Mouse (Mus musculus): ENCODE measurements around the gene Gria1. TPM values are rescaled to one million over a fixed set of nuclear protein-coding genes. Genes with fewer than 3 reads are reported as not detected.
A peak's percentile ranks its signal among the peaks of the same experiment; 100 is the strongest.

Gene Gria1
- polyA plus RNA-seq, 1 experiment from 2014 or later = 5.3 TPM

DNA sequence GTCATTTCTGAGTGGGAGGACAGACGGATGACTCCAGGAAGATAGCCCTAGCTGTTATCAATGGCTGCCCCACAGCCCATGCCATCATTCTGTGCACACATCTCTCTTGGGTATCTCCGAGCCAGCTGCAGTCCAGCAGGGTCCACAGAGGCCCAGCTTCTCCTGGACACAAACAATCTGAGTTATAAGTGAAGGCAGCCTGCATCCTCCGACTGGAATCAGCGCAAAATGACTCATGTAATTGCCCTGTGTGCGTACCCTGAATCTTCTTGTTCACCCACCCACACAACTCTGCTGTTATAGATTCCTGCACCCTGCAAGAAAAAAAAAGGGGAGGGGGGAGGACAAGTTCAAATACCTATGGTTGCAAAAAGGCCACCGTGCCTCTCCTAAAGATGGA, 576 bp upstream of the Gria1 start:
- Histone ChIP-seq H3K4me3 (ENCODE audit: low read length) (no peak overlapping the region), H3K36me3 (ENCODE audit: control insufficient read depth, insufficient read depth) (no peaks in the 10 kb centered on the region), H3K4me1 (ENCODE audit: control insufficient read depth, insufficient read depth, low read length) (peaks cover 25% of the 10 kb centered on the region), H3K9me3 (replicated peaks; ENCODE audit: control insufficient read depth, low read length) (no peaks in the 10 kb centered on the region), H3K27ac (ENCODE audit: low read length) (no peak overlapping the region), H3K9ac (ENCODE audit: low read length) (no peak overlapping the region), H3K27me3 (ENCODE audit: control insufficient read depth, insufficient read depth, low read length) (no peaks in the 10 kb centered on the region), H3K4me2 (ENCODE audit: low read depth, low read length) (no peak overlapping the region)
- no peak for ATAC-seq (replicated peaks; ENCODE audit: extremely low read depth, insufficient read depth, low FRiP score)
- 83% methylated on average over 6 of the region's 6 CpGs for WGBS

DNA sequence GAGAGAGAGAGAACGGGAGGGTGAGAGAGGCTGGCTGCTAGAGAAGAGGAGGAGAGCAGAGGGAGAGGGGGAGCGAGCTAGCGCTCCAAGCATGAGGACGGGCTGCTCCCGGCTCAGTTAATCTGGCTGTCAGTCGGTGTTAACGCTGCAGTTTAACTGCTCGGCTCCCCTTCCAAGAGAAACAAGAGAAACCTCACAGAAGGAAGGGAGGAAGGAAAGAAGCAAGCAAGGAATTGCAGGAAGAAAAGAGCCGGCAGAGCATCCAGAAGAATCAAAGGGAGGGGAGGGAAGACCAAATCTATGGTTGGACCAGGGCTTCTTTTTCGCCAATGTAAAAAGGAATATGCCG, 478 bp downstream of the Gria1 start:
- Histone ChIP-seq H3K4me3 (ENCODE audit: low read length) (peak overlapping the region; percentile 47), H3K36me3 (ENCODE audit: control insufficient read depth, insufficient read depth) (no peaks in the 10 kb centered on the region), H3K9ac (ENCODE audit: low read length) (peak overlapping the region; percentile 61), H3K4me2 (ENCODE audit: low read depth, low read length) (peak overlapping the region; percentile 60), H3K4me1 (ENCODE audit: control insufficient read depth, insufficient read depth, low read length) (peaks cover 18% of the 10 kb centered on the region), H3K27me3 (ENCODE audit: control insufficient read depth, insufficient read depth, low read length) (no peaks in the 10 kb centered on the region), H3K9me3 (replicated peaks; ENCODE audit: control insufficient read depth, low read length) (no peaks in the 10 kb centered on the region), H3K27ac (ENCODE audit: low read length) (no peak overlapping the region)
- WGBS = 2% methylated on average over 10 of the region's 11 CpGs
- no peak; the same call in 1 of the 2 replicates for ATAC-seq (replicated peaks; ENCODE audit: extremely low read depth, insufficient read depth, low FRiP score)

DNA sequence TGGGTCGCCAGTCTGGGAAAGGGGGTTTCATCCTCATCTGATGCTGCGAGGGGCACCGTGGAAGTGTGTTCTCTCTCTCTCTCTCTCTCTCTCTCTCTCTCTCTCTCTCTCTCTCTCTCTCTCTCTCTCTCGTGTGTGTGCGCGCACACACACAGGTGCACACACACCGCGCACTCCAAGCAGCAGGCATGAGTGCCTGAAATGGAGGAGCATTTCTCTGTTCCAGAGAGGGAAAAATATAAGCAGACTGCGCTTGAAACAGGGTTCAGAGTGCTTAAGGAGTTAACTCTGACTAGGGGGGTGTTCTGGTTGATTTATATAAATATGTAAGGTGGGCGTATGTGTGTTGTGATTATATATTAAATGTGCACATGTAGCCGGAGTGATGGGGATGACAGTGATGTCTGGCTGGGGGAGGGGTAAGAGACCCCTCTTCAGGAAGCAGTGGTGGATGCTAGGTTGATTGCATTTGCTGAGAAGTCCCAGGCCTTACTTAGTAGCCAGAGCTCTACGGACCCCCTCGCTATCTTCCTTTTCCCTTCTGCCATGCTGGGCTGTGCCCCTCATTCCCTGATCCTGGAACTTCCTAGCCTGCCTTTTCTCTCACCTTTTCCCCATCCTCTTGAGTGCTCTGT, 1.2 kb downstream of the Gria1 start:
- H3K4me2 ChIP-seq (ENCODE audit: low read depth, low read length) = peak overlapping the region; percentile 60
- ATAC-seq (replicated peaks; ENCODE audit: extremely low read depth, insufficient read depth, low FRiP score) = no peak
- peak overlapping the region; percentile 61 for H3K9ac ChIP-seq (ENCODE audit: low read length)
- no peaks in the 10 kb centered on the region for H3K36me3 ChIP-seq (ENCODE audit: control insufficient read depth, insufficient read depth)
- WGBS = 35% methylated on average over 13 of the region's 13 CpGs
- peaks cover 15% of the 10 kb centered on the region for H3K4me1 ChIP-seq (ENCODE audit: control insufficient read depth, insufficient read depth, low read length)
- no peak overlapping the region for H3K27ac ChIP-seq (ENCODE audit: low read length)
- no peaks in the 10 kb centered on the region for H3K9me3 ChIP-seq (replicated peaks; ENCODE audit: control insufficient read depth, low read length)
- H3K27me3 ChIP-seq (ENCODE audit: control insufficient read depth, insufficient read depth, low read length) = no peaks in the 10 kb centered on the region
- peak overlapping the region; percentile 47 for H3K4me3 ChIP-seq (ENCODE audit: low read length)

DNA sequence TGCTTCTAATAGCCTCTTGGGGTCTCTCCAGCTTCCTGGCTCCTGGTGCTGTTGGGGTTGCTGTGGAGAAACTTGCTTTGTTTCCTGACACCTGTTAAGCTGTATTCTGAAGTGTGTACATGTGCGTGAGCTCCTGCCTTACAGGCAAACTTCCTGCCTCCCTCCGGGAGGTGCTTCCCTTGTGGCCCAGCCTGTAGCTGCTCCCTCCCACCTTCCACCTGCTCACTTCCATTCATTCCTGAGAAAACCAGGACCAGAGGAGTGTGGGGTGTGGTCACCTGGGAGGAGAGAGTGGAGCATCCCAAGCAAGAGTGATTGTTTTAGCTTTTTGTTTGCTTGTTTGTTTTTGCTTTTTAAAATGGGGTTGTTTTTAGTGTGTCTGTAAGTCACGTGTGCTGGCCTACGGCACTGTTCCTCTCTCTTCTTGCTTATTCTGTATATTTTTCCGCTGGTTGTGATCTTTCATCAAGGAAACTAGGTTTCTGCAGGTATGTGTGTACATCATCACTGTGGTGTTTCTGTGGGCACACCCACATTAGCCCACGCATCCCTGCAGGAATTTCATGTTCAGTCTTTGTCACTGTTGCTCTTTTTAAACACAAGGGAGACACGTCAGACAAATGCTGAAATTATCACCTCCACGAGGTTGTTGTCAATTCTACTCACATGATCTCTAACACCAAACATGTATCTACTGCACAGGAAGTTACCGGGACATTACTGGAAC, 2.4 kb downstream of the Gria1 start:
- WGBS = 61% methylated on average over 9 of the region's 9 CpGs
- ATAC-seq (replicated peaks; ENCODE audit: extremely low read depth, insufficient read depth, low FRiP score) = no peak
- H3K27ac ChIP-seq (ENCODE audit: low read length) = no peak overlapping the region
- no peaks in the 10 kb centered on the region for H3K36me3 ChIP-seq (ENCODE audit: control insufficient read depth, insufficient read depth)
- H3K27me3 ChIP-seq (ENCODE audit: control insufficient read depth, insufficient read depth, low read length) = no peaks in the 10 kb centered on the region
- no peak overlapping the region for H3K4me3 ChIP-seq (ENCODE audit: low read length)
- H3K9me3 ChIP-seq (replicated peaks; ENCODE audit: control insufficient read depth, low read length) = no peaks in the 10 kb centered on the region
- no peak overlapping the region for H3K9ac ChIP-seq (ENCODE audit: low read length)
- peaks cover 9% of the 10 kb centered on the region for H3K4me1 ChIP-seq (ENCODE audit: control insufficient read depth, insufficient read depth, low read length)
- peak overlapping the region; percentile 60; the same call in 1 of the 2 replicates for H3K4me2 ChIP-seq (ENCODE audit: low read depth, low read length)

DNA sequence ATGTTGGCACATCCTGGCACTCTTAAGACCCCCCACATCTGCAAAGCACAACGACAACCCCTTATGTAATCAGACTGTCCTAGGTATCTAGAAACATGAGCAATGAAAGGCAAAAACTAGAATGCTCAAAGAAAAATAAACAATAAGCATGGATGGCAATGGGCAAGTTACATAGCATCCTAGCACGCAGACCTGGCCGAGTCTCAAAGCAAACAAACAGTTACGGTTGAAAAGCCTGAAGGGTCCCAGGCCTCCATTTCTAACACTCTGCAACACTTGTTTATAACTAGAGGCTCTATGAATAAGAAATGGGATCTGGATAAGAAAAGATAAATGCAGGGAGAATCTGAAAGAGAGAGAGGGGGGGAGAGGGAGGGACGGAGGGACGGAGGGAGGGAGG, 3.2 kb downstream of the Gria1 start:
- Histone ChIP-seq H3K4me3 (ENCODE audit: low read length) (no peak overlapping the region), H3K4me2 (ENCODE audit: low read depth, low read length) (no peak overlapping the region), H3K27me3 (ENCODE audit: control insufficient read depth, insufficient read depth, low read length) (no peaks in the 10 kb centered on the region), H3K36me3 (ENCODE audit: control insufficient read depth, insufficient read depth) (no peaks in the 10 kb centered on the region), H3K9me3 (replicated peaks; ENCODE audit: control insufficient read depth, low read length) (no peaks in the 10 kb centered on the region), H3K4me1 (ENCODE audit: control insufficient read depth, insufficient read depth, low read length) (peaks cover 8% of the 10 kb centered on the region), H3K9ac (ENCODE audit: low read length) (no peak overlapping the region), H3K27ac (ENCODE audit: low read length) (no peak overlapping the region)
- ATAC-seq (replicated peaks; ENCODE audit: extremely low read depth, insufficient read depth, low FRiP score) = no peak
- 62% methylated on average over 6 of the region's 6 CpGs for WGBS

DNA sequence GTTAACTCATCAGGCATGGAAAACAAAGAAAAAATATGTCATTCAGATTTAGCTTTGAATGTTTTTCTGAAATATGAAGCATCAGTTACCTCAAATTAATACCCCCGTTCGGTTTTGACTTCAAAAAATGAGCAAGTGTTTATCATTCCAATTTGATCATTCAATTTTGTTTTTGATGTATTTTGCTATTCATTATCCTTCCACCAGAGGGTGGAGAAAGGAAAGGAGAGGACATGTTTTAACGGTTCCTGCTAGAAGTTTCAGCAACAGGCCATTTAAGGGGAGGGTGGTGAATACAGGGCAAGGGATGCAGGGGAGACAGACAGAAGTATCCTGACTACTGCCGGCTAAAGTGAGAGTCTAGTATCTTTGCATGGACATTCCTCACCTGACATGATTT, 7.3 kb downstream of the Gria1 start:
- no peaks in the 10 kb centered on the region for H3K27me3 ChIP-seq (ENCODE audit: control insufficient read depth, insufficient read depth, low read length)
- no peak overlapping the region for H3K9ac ChIP-seq (ENCODE audit: low read length)
- no peak overlapping the region for H3K4me2 ChIP-seq (ENCODE audit: low read depth, low read length)
- no peak for ATAC-seq (replicated peaks; ENCODE audit: extremely low read depth, insufficient read depth, low FRiP score)
- H3K27ac ChIP-seq (ENCODE audit: low read length) = no peak overlapping the region
- H3K4me1 ChIP-seq (ENCODE audit: control insufficient read depth, insufficient read depth, low read length) = peaks cover 8% of the 10 kb centered on the region
- 65% methylated on average over 4 of the region's 4 CpGs for WGBS
- no peaks in the 10 kb centered on the region for H3K36me3 ChIP-seq (ENCODE audit: control insufficient read depth, insufficient read depth)
- no peak overlapping the region for H3K4me3 ChIP-seq (ENCODE audit: low read length)
- H3K9me3 ChIP-seq (replicated peaks; ENCODE audit: control insufficient read depth, low read length) = no peaks in the 10 kb centered on the region

DNA sequence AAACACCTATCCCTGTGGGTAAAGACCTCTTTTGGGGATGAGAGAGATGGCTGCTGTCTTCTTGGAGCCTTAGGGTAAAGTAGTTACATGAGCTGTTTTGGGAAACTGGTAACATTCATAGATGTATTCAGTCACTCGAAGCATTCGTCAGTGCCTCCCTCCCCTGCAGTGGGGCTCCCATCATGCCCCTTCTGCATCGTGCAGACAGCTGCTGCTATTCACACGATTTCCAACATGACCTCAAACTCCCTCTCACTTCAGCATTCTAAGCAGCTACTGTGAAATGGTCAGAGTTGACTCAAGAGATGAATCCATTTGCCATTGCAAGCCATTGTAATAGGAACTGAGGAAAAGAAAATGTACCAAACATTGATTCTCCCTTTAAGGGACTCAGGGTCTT, 11.2 kb downstream of the Gria1 start:
- H3K4me2 ChIP-seq (ENCODE audit: low read depth, low read length) = no peak overlapping the region
- H3K4me3 ChIP-seq (ENCODE audit: low read length) = no peak overlapping the region
- H3K27ac ChIP-seq (ENCODE audit: low read length) = no peak overlapping the region
- H3K9me3 ChIP-seq (replicated peaks; ENCODE audit: control insufficient read depth, low read length) = no peaks in the 10 kb centered on the region
- no peaks in the 10 kb centered on the region for H3K36me3 ChIP-seq (ENCODE audit: control insufficient read depth, insufficient read depth)
- peaks cover 5% of the 10 kb centered on the region for H3K4me1 ChIP-seq (ENCODE audit: control insufficient read depth, insufficient read depth, low read length)
- H3K9ac ChIP-seq (ENCODE audit: low read length) = no peak overlapping the region
- ATAC-seq (replicated peaks; ENCODE audit: extremely low read depth, insufficient read depth, low FRiP score) = no peak
- H3K27me3 ChIP-seq (ENCODE audit: control insufficient read depth, insufficient read depth, low read length) = no peaks in the 10 kb centered on the region
- 51% methylated on average over 4 of the region's 4 CpGs for WGBS

DNA sequence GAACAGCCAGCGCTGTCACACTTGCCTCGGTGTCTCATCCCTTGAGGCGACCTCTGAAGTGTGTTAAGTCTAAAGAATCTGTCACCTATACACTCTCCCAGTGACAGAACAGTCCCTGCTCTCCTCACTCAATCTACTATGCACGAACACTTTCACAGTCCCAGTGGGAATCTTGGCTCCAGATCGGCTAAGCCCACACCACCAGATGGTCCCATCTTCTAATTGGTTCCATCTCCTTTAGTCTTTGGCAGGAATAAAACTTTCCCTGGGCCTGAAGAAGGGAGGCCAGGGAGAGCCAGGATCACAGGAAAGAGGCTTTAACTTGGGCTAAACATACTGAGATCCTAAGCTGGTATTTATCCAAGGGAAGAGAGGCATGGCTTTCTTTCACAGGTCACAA, 19.3 kb downstream of the Gria1 start:
- H3K27me3 ChIP-seq (ENCODE audit: control insufficient read depth, insufficient read depth, low read length) = no peaks in the 10 kb centered on the region
- no peak overlapping the region for H3K4me2 ChIP-seq (ENCODE audit: low read depth, low read length)
- no peaks in the 10 kb centered on the region for H3K9me3 ChIP-seq (replicated peaks; ENCODE audit: control insufficient read depth, low read length)
- no peak for ATAC-seq (replicated peaks; ENCODE audit: extremely low read depth, insufficient read depth, low FRiP score)
- H3K27ac ChIP-seq (ENCODE audit: low read length) = no peak overlapping the region
- H3K4me3 ChIP-seq (ENCODE audit: low read length) = no peak overlapping the region
- H3K4me1 ChIP-seq (ENCODE audit: control insufficient read depth, insufficient read depth, low read length) = no peaks in the 10 kb centered on the region
- H3K9ac ChIP-seq (ENCODE audit: low read length) = no peak overlapping the region
- 48% methylated on average over 5 of the region's 5 CpGs for WGBS
- H3K36me3 ChIP-seq (ENCODE audit: control insufficient read depth, insufficient read depth) = no peaks in the 10 kb centered on the region

DNA sequence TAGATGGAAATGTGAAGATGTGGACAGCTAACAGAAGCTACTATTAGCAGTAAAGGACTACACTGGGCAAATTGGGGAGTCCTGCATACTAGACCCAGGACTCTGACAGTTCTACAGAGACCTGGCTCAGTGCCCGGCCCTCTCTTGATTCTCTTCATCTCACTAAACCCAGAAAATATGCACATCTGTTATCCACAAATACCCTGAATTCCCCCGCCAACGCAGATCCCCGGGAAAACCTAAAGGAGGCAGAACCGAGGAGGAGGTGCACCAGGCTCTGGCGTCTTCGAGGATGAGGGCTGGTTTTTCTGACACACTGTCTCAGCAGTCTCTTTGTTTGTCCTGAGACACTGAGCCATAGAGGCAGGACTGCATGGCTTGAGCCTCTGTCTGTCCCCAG, 27.6 kb downstream of the Gria1 start:
- no peak for ATAC-seq (replicated peaks; ENCODE audit: extremely low read depth, insufficient read depth, low FRiP score)
- Histone ChIP-seq H3K4me3 (ENCODE audit: low read length) (no peak overlapping the region), H3K4me2 (ENCODE audit: low read depth, low read length) (no peak overlapping the region), H3K36me3 (ENCODE audit: control insufficient read depth, insufficient read depth) (no peaks in the 10 kb centered on the region), H3K27me3 (ENCODE audit: control insufficient read depth, insufficient read depth, low read length) (no peaks in the 10 kb centered on the region), H3K9me3 (replicated peaks; ENCODE audit: control insufficient read depth, low read length) (no peaks in the 10 kb centered on the region), H3K9ac (ENCODE audit: low read length) (no peak overlapping the region), H3K4me1 (ENCODE audit: control insufficient read depth, insufficient read depth, low read length) (peaks cover 2% of the 10 kb centered on the region; the same call in 1 of the 2 replicates), H3K27ac (ENCODE audit: low read length) (no peak overlapping the region)
- 42% methylated on average over 7 of the region's 7 CpGs for WGBS

All from heart, embryonic 16.5 days (tissue).